Mouse (Mus musculus): Measurements from ENCODE around the gene Ctnnd2. TPM values are rescaled to one million over a fixed set of nuclear protein-coding genes. Genes with fewer than 3 reads are reported as not detected.
"Not testable (repeated sequence)": the region's sequence is repeated elsewhere in the genome, so short reads cannot be mapped to it uniquely, and the experiment has no call there.

Ctnnd2 gene
- polyA plus RNA-seq (2015; fragmentation: Nextera tagmentation; extraction: Ambion mirVana) = 4.8 and 5.8 TPM in 2 replicates

GRCm38 (mm10) chr15:30172391-30173281, at the start of gene Ctnnd2:
Gene Ctnnd2, plus strand, starts transcription at chr15:30172593.
- Histone ChIP-seq H3K9me3 (replicated peaks) (no peaks in the 10 kb centered on the region), H3K4me2 (replicated peaks) (peak within 1 kb of the TSS; percentile 90), H3K9ac (peak within 1 kb of the TSS; percentile 21), H3K27me3 (peaks cover 29% of the 10 kb centered on the region), H3K36me3 (no peaks in the 10 kb centered on the region), H3K4me3 (replicated peaks) (peak within 1 kb of the TSS; percentile 63), H3K27ac (replicated peaks) (0 out of 2 replicates have a peak within 1 kb of the TSS, but pooled peaks have one; percentile 23), H3K4me1 (peaks cover 14% of the 10 kb centered on the region; the same call in 1 of the 2 replicates)
- WGBS = under 1% methylated on average over 101 of the region's 136 CpGs
- ATAC-seq (ENCODE audit: insufficient number of reproducible peaks, low FRiP score, low TSS enrichment, low read depth) = peak; percentile 86

- Histone ChIP-seq H3K27me3 (no peaks in the 10 kb centered on the region), H3K27ac (replicated peaks) (no peak overlapping the region), H3K4me1 (no peaks in the 10 kb centered on the region), H3K36me3 (no peaks in the 10 kb centered on the region), H3K4me2 (replicated peaks) (no peak overlapping the region), H3K9me3 (replicated peaks) (no peaks in the 10 kb centered on the region), H3K9ac (no peak overlapping the region), H3K4me3 (replicated peaks) (no peak overlapping the region)
- ATAC-seq (ENCODE audit: insufficient number of reproducible peaks, low FRiP score, low TSS enrichment, low read depth) = peak; percentile 76
- WGBS = 45% methylated on average over 6 of the region's 6 CpGs
Observed at GRCm38 (mm10) chr15:30130705-30131104, 41.7 kb upstream of the Ctnnd2 start.

- H3K4me2 ChIP-seq (replicated peaks); H3K27ac ChIP-seq (replicated peaks); H3K4me3 ChIP-seq (replicated peaks); H3K9me3 ChIP-seq (replicated peaks); ATAC-seq (ENCODE audit: insufficient number of reproducible peaks, low FRiP score, low TSS enrichment, low read depth); H3K27me3 ChIP-seq; H3K4me1 ChIP-seq; H3K36me3 ChIP-seq; H3K9ac ChIP-seq: not testable (repeated sequence)
- 32% methylated on average over 1 of the region's 1 CpGs for WGBS
Observed at GRCm38 (mm10) chr15:30139626-30140025, 32.8 kb upstream of the Ctnnd2 start.

- H3K36me3 ChIP-seq = no peaks in the 10 kb centered on the region
- ATAC-seq (ENCODE audit: insufficient number of reproducible peaks, low FRiP score, low TSS enrichment, low read depth) = no peak
- 69% methylated on average over 2 of the region's 2 CpGs for WGBS
- no peak overlapping the region for H3K4me2 ChIP-seq (replicated peaks)
- H3K9me3 ChIP-seq (replicated peaks) = no peaks in the 10 kb centered on the region
- H3K9ac ChIP-seq = no peak overlapping the region
- no peak overlapping the region for H3K4me3 ChIP-seq (replicated peaks)
- no peaks in the 10 kb centered on the region for H3K4me1 ChIP-seq
- no peaks in the 10 kb centered on the region for H3K27me3 ChIP-seq
- no peak overlapping the region for H3K27ac ChIP-seq (replicated peaks)
Observed at GRCm38 (mm10) chr15:30145413-30145812, 27.0 kb upstream of the Ctnnd2 start.

- Histone ChIP-seq H3K27ac (replicated peaks) (no peak overlapping the region), H3K36me3 (no peaks in the 10 kb centered on the region), H3K9me3 (replicated peaks) (no peaks in the 10 kb centered on the region), H3K4me2 (replicated peaks) (no peak overlapping the region), H3K9ac (no peak overlapping the region), H3K4me3 (replicated peaks) (no peak overlapping the region), H3K4me1 (no peaks in the 10 kb centered on the region), H3K27me3 (no peaks in the 10 kb centered on the region)
- 26% methylated on average over 2 of the region's 2 CpGs for WGBS
- no peak for ATAC-seq (ENCODE audit: insufficient number of reproducible peaks, low FRiP score, low TSS enrichment, low read depth)
Observed at GRCm38 (mm10) chr15:30152176-30152575, 20.2 kb upstream of the Ctnnd2 start.

GRCm38 (mm10) chr15:30157975-30158374, 14.4 kb upstream of the Ctnnd2 start:
- Histone ChIP-seq H3K4me1 (no peaks in the 10 kb centered on the region), H3K9me3 (replicated peaks) (no peaks in the 10 kb centered on the region), H3K36me3 (no peaks in the 10 kb centered on the region), H3K4me2 (replicated peaks) (no peak overlapping the region), H3K4me3 (replicated peaks) (no peak overlapping the region), H3K27ac (replicated peaks) (no peak overlapping the region), H3K27me3 (no peaks in the 10 kb centered on the region), H3K9ac (no peak overlapping the region)
- 86% methylated on average over 1 of the region's 1 CpGs for WGBS
- no peak for ATAC-seq (ENCODE audit: insufficient number of reproducible peaks, low FRiP score, low TSS enrichment, low read depth)

- Histone ChIP-seq H3K9ac (no peak overlapping the region), H3K4me1 (peaks cover 14% of the 10 kb centered on the region; the same call in 1 of the 2 replicates), H3K36me3 (no peaks in the 10 kb centered on the region), H3K9me3 (replicated peaks) (no peaks in the 10 kb centered on the region), H3K27me3 (peaks cover 29% of the 10 kb centered on the region), H3K4me2 (replicated peaks) (no peak overlapping the region), H3K27ac (replicated peaks) (no peak overlapping the region), H3K4me3 (replicated peaks) (no peak overlapping the region)
- no peak for ATAC-seq (ENCODE audit: insufficient number of reproducible peaks, low FRiP score, low TSS enrichment, low read depth)
- 73% methylated on average over 8 of the region's 8 CpGs for WGBS
Observed at GRCm38 (mm10) chr15:30170031-30170430, 2.4 kb upstream of the Ctnnd2 start.

GRCm38 (mm10) chr15:30171493-30172195, 749 bp upstream of the Ctnnd2 start:
- H3K27me3 ChIP-seq = peaks cover 29% of the 10 kb centered on the region
- H3K9me3 ChIP-seq (replicated peaks) = no peaks in the 10 kb centered on the region
- no peak overlapping the region for H3K9ac ChIP-seq
- peak overlapping the region; percentile 90 for H3K4me2 ChIP-seq (replicated peaks)
- 18% methylated on average over 11 of the region's 11 CpGs for WGBS
- H3K4me1 ChIP-seq = peaks cover 14% of the 10 kb centered on the region; the same call in 1 of the 2 replicates
- ATAC-seq (ENCODE audit: insufficient number of reproducible peaks, low FRiP score, low TSS enrichment, low read depth) = no peak
- H3K36me3 ChIP-seq = no peaks in the 10 kb centered on the region
- no peak overlapping the region for H3K27ac ChIP-seq (replicated peaks)
- H3K4me3 ChIP-seq (replicated peaks) = peak overlapping the region; percentile 63

- Histone ChIP-seq H3K27ac (replicated peaks) (0 out of 2 replicates have a peak overlapping the region, but pooled peaks have one; percentile 23), H3K9me3 (replicated peaks) (no peaks in the 10 kb centered on the region), H3K4me2 (replicated peaks) (peak overlapping the region; percentile 90), H3K4me1 (peaks cover 14% of the 10 kb centered on the region; the same call in 1 of the 2 replicates), H3K27me3 (peaks cover 29% of the 10 kb centered on the region), H3K4me3 (replicated peaks) (peak overlapping the region; percentile 63), H3K9ac (peak overlapping the region; percentile 21), H3K36me3 (no peaks in the 10 kb centered on the region)
- peak; percentile 58 for ATAC-seq (ENCODE audit: insufficient number of reproducible peaks, low FRiP score, low TSS enrichment, low read depth)
- WGBS = under 1% methylated on average over 29 of the region's 29 CpGs
Observed at GRCm38 (mm10) chr15:30173370-30173941, 1.1 kb downstream of the Ctnnd2 start.

- ATAC-seq (ENCODE audit: insufficient number of reproducible peaks, low FRiP score, low TSS enrichment, low read depth) = no peak
- Histone ChIP-seq H3K4me2 (replicated peaks) (peak overlapping the region; percentile 90), H3K9me3 (replicated peaks) (no peaks in the 10 kb centered on the region), H3K9ac (no peak overlapping the region), H3K36me3 (no peaks in the 10 kb centered on the region), H3K27ac (replicated peaks) (no peak overlapping the region), H3K27me3 (peaks cover 29% of the 10 kb centered on the region), H3K4me3 (replicated peaks) (peak overlapping the region; percentile 63), H3K4me1 (peaks cover 14% of the 10 kb centered on the region; the same call in 1 of the 2 replicates)
- 45% methylated on average over 7 of the region's 7 CpGs for WGBS
Observed at GRCm38 (mm10) chr15:30174321-30174720, 1.9 kb downstream of the Ctnnd2 start.

- 89% methylated on average over 7 of the region's 7 CpGs for WGBS
Observed at GRCm38 (mm10) chr15:30184020-30184419, 11.6 kb downstream of the Ctnnd2 start.

More at GRCm38 (mm10) chr15:30184020-30184419, 11.6 kb downstream of the Ctnnd2 start:
- Histone ChIP-seq H3K4me2 (replicated peaks) (no peak overlapping the region), H3K9me3 (replicated peaks) (no peaks in the 10 kb centered on the region), H3K4me3 (replicated peaks) (no peak overlapping the region), H3K36me3 (no peaks in the 10 kb centered on the region), H3K27ac (replicated peaks) (no peak overlapping the region), H3K9ac (no peak overlapping the region), H3K27me3 (no peaks in the 10 kb centered on the region), H3K4me1 (no peaks in the 10 kb centered on the region)
- no peak for ATAC-seq (ENCODE audit: insufficient number of reproducible peaks, low FRiP score, low TSS enrichment, low read depth)
